Mouse (Mus musculus): ENCODE measurements around the gene Dcaf7.

Dcaf7 gene

GRCm38 (mm10) chr11:106036548-106037417, at the start of gene Dcaf7:
Dcaf7 (plus strand) TSS chr11:106036872.
- ChIA-PET CTCF (interaction anchor here (0.5 to 2.1 kb wide), 12 partner anchors 9 to 157 kb away, joined by 3 to 46 read pairs (median 4); partner anchors contain the start of gene Map3k3 (in 1 of the 4)), POLR2A (interaction anchor here (0.6 to 2.9 kb wide), 48 partner anchors 9 to 911 kb away, joined by 3 to 34 read pairs (median 5); partner anchors contain the start of genes Map3k3 (in 3 of the 4), Ccdc47 (in 2 of the 4), Cyb561 (in 2 of the 4) and Ddx42 (in 2 of the 4))

- CTCF ChIA-PET, result interaction anchor here (0.7 to 1.3 kb wide), 4 partner anchors 19 to 61 kb away, joined by 3 to 4 read pairs (median 3); no protein-coding TSS in a partner anchor
- POLR2A ChIA-PET, result interaction anchor here in 3 of 4 experiments (0.6 to 1.8 kb wide), 7 partner anchors 9 to 513 kb away, joined by 3 to 5 read pairs (median 3); partner anchors contain the start of genes Cyb561 (in 1 of the 3) and Dcaf7 (in 1 of the 3)
Measured at GRCm38 (mm10) chr11:105987446-105987845, 49.2 kb upstream of the Dcaf7 start.

- POLR2A ChIA-PET, result interaction anchor here in 2 of 4 experiments (0.6 to 1.8 kb wide), 5 partner anchors 10 to 96 kb away, joined by 3 to 5 read pairs (median 4); partner anchors contain the start of gene Map3k3 (in 1 of the 2)
- CTCF ChIA-PET, result interaction anchor here in 1 of 4 experiments (0.5 kb wide), 1 partner anchor 1215 kb away, joined by 3 read pairs; no protein-coding TSS in a partner anchor
Measured at GRCm38 (mm10) chr11:105989446-105989845, 47.2 kb upstream of the Dcaf7 start.

GRCm38 (mm10) chr11:105990231-105990630, 46.4 kb upstream of the Dcaf7 start:
- CTCF ChIA-PET, result no interaction called here
- POLR2A ChIA-PET, result no interaction called here

GRCm38 (mm10) chr11:105994375-105994774, 42.3 kb upstream of the Dcaf7 start, which contains the start of gene Ace3:
Ace3 (plus strand) TSS chr11:105994675.
- ChIA-PET CTCF (interaction anchor here in 1 of 4 experiments (0.5 kb wide), 1 partner anchor 30 kb away, joined by 4 read pairs; no protein-coding TSS in a partner anchor), POLR2A (interaction anchor here in 1 of 4 experiments (1.7 kb wide), 1 partner anchor 29 kb away, joined by 3 read pairs; no protein-coding TSS in a partner anchor)

- CTCF ChIA-PET, result interaction anchor here in 1 of 4 experiments (0.6 kb wide), 1 partner anchor 389 kb away, joined by 4 read pairs; no protein-coding TSS in a partner anchor
- POLR2A ChIA-PET, result interaction anchor here in 1 of 4 experiments (0.7 kb wide), 1 partner anchor 1120 kb away, joined by 3 read pairs; no protein-coding TSS in a partner anchor
Measured at GRCm38 (mm10) chr11:106000062-106000461, 36.6 kb upstream of the Dcaf7 start.

GRCm38 (mm10) chr11:106001718-106002117, 35.0 kb upstream of the Dcaf7 start:
- POLR2A ChIA-PET, result interaction anchor here in 2 of 4 experiments (0.5 to 1.1 kb wide), 3 partner anchors 32 to 76 kb away, joined by 3 to 4 read pairs (median 3); no protein-coding TSS in a partner anchor
- CTCF ChIA-PET, result interaction anchor here in 2 of 4 experiments (0.6 to 1.0 kb wide), 2 partner anchors 25 to 901 kb away, joined by 3 to 4 read pairs; no protein-coding TSS in a partner anchor

- CTCF ChIA-PET, result interaction anchor here in 2 of 4 experiments (0.6 to 1.0 kb wide), 2 partner anchors 77 kb away, joined by 3 read pairs; no protein-coding TSS in a partner anchor
- POLR2A ChIA-PET, result no interaction called here
Measured at GRCm38 (mm10) chr11:106004576-106004975, 32.1 kb upstream of the Dcaf7 start.

- ChIA-PET CTCF (interaction anchor here in 1 of 4 experiments (0.5 kb wide), 1 partner anchor 20 kb away, joined by 4 read pairs; no protein-coding TSS in a partner anchor), POLR2A (interaction anchor here in 1 of 4 experiments (1.1 to 1.3 kb wide), 3 partner anchors 9 to 28 kb away, joined by 3 to 5 read pairs (median 3); no protein-coding TSS in a partner anchor)
Measured at GRCm38 (mm10) chr11:106005970-106006369, 30.7 kb upstream of the Dcaf7 start.

GRCm38 (mm10) chr11:106007821-106008220, 28.9 kb upstream of the Dcaf7 start, which contains the start of gene Kcnh6:
Kcnh6 (plus strand) TSS chr11:106008124.
- POLR2A ChIA-PET, result interaction anchor here in 2 of 4 experiments (1.0 to 1.3 kb wide), 2 partner anchors 11 kb away, joined by 3 to 4 read pairs; no protein-coding TSS in a partner anchor
- CTCF ChIA-PET, result interaction anchor here in 1 of 4 experiments (0.6 kb wide), 1 partner anchor 15 kb away, joined by 4 read pairs; no protein-coding TSS in a partner anchor

- POLR2A ChIA-PET, result interaction anchor here in 2 of 4 experiments (0.8 to 1.4 kb wide), 3 partner anchors 14 to 71 kb away, joined by 3 read pairs; partner anchors contain the start of gene Map3k3 (in 1 of the 2)
- CTCF ChIA-PET, result interaction anchor here in 2 of 4 experiments (0.7 to 2.0 kb wide), 2 partner anchors 13 to 85 kb away, joined by 3 to 4 read pairs; no protein-coding TSS in a partner anchor
Measured at GRCm38 (mm10) chr11:106012711-106013110, 24.0 kb upstream of the Dcaf7 start.

GRCm38 (mm10) chr11:106013556-106014225, 23.0 kb upstream of the Dcaf7 start:
- ChIA-PET CTCF (interaction anchor here in 2 of 4 experiments (0.7 to 1.0 kb wide), 3 partner anchors 14 to 86 kb away, joined by 3 to 4 read pairs (median 3); no protein-coding TSS in a partner anchor), POLR2A (interaction anchor here in 2 of 4 experiments (0.5 to 1.4 kb wide), 6 partner anchors 13 to 478 kb away, joined by 3 to 4 read pairs (median 3); partner anchors contain the start of genes Dcaf7 (in 1 of the 2) and Map3k3 (in 1 of the 2))

GRCm38 (mm10) chr11:106016440-106016839, 20.2 kb upstream of the Dcaf7 start:
- POLR2A ChIA-PET, result interaction anchor here in 3 of 4 experiments (0.6 to 1.6 kb wide), 5 partner anchors 27 to 648 kb away, joined by 3 to 6 read pairs (median 3); no protein-coding TSS in a partner anchor
- CTCF ChIA-PET, result no interaction called here

- ChIA-PET POLR2A (interaction anchor here in 2 of 4 experiments (0.8 to 1.0 kb wide), 3 partner anchors 16 to 109 kb away, joined by 3 to 4 read pairs (median 3); partner anchors contain the start of genes Cyb561 (in 1 of the 2) and Dcaf7 (in 1 of the 2)), CTCF (interaction anchor here in 1 of 4 experiments (0.6 kb wide), 1 partner anchor 65 kb away, joined by 7 read pairs; no protein-coding TSS in a partner anchor)
Measured at GRCm38 (mm10) chr11:106020051-106020763, 16.5 kb upstream of the Dcaf7 start.

GRCm38 (mm10) chr11:106025774-106026173, 10.9 kb upstream of the Dcaf7 start:
- ChIA-PET POLR2A (interaction anchor here in 3 of 4 experiments (0.9 to 3.1 kb wide), 6 partner anchors 10 to 58 kb away, joined by 3 to 34 read pairs (median 8); partner anchors contain the start of genes Dcaf7 (in 3 of the 3) and Map3k3 (in 1 of the 3)), CTCF (interaction anchor here in 3 of 4 experiments (0.8 to 2.8 kb wide), 8 partner anchors 13 to 141 kb away, joined by 3 to 35 read pairs (median 6); no protein-coding TSS in a partner anchor)

All from embryonic stem cell, embryonic (primary cell).